Mouse (Mus musculus) urinary bladder, adult 2 months (tissue): ENCODE results near the gene Vps13d. TPM values are rescaled to one million over a fixed set of nuclear protein-coding genes. Genes with fewer than 3 reads are reported as not detected.

Source experiments
- DNase-seq: peaks from one replicate; pipeline ENCODE4 v3.0.0; 2022; ENCODE audit warnings: low spot score
- polyA plus RNA-seq: library from polyadenylated mRNA; depleted of rRNA; stranded (reverse); fragments of >200 nt; gene quantifications from 2 replicates; pipeline ENCODE4 v1.2.3, GENCODE M21; 2012

The Vps13d gene
- polyA plus RNA-seq, 1 experiment: 39.3 TPM

- no peak for DNase-seq
Measured at GRCm38 (mm10) chr4:145150345-145151102, 44.3 kb downstream of the Vps13d start.

- DNase-seq: no peak
Measured at GRCm38 (mm10) chr4:145147006-145147961, 47.5 kb downstream of the Vps13d start.

GRCm38 (mm10) chr4:145143533-145143932, 51.3 kb downstream of the Vps13d start:
- DNase-seq: no peak

GRCm38 (mm10) chr4:145136705-145137104, 58.1 kb downstream of the Vps13d start:
- no peak for DNase-seq

- DNase-seq: no peak
Measured at GRCm38 (mm10) chr4:145135473-145135872, 59.3 kb downstream of the Vps13d start.

- no peak for DNase-seq
Measured at GRCm38 (mm10) chr4:145130772-145131171, 64.0 kb downstream of the Vps13d start.

- DNase-seq: peak; percentile 47
Measured at GRCm38 (mm10) chr4:145129956-145130548, 64.8 kb downstream of the Vps13d start.

GRCm38 (mm10) chr4:145125463-145126220, 69.2 kb downstream of the Vps13d start:
- DNase-seq: no peak

GRCm38 (mm10) chr4:145124419-145124818, 70.4 kb downstream of the Vps13d start:
- DNase-seq: no peak

- no peak for DNase-seq
Measured at GRCm38 (mm10) chr4:145111641-145112040, 83.2 kb downstream of the Vps13d start.

- no peak for DNase-seq
Measured at GRCm38 (mm10) chr4:145110736-145111135, 84.1 kb downstream of the Vps13d start.

GRCm38 (mm10) chr4:145106796-145107195, 88.0 kb downstream of the Vps13d start:
- DNase-seq: no peak

- no peak for DNase-seq
Measured at GRCm38 (mm10) chr4:145105319-145105718, 89.5 kb downstream of the Vps13d start.

GRCm38 (mm10) chr4:145104917-145105316, 89.9 kb downstream of the Vps13d start:
- DNase-seq: no peak

- no peak for DNase-seq
Measured at GRCm38 (mm10) chr4:145103617-145104016, 91.2 kb downstream of the Vps13d start.

- DNase-seq: no peak
Measured at GRCm38 (mm10) chr4:145101823-145102718, 92.7 kb downstream of the Vps13d start.

GRCm38 (mm10) chr4:145099853-145100252, 95.0 kb downstream of the Vps13d start:
- DNase-seq: no peak

GRCm38 (mm10) chr4:145099344-145099743, 95.5 kb downstream of the Vps13d start:
- DNase-seq: no peak

GRCm38 (mm10) chr4:145097974-145098373, 96.8 kb downstream of the Vps13d start:
- no peak for DNase-seq

GRCm38 (mm10) chr4:145096481-145097039, 98.2 kb downstream of the Vps13d start:
- no peak for DNase-seq
